Mouse (Mus musculus) C2C12 (cell line): Measurements from ENCODE around the gene Tmem245. TPM values are rescaled to one million over a fixed set of nuclear protein-coding genes. Genes with fewer than 3 reads are reported as not detected.

Source experiments
- H3K27me3 ChIP-seq: one replicate; pipeline ENCODE4 v1.6.1; 2011; ENCODE audit not compliant: control insufficient read depth, insufficient read depth, insufficient read length
- H3K36me3 ChIP-seq: one replicate; pipeline ENCODE4 v1.6.1; 2011; ENCODE audit not compliant: control insufficient read depth, insufficient read depth
- H3K4me3 ChIP-seq: one replicate; pipeline ENCODE4 v1.5.1; 2011; ENCODE audit warnings: mild to moderate bottlenecking, control low read depth; ENCODE audit not compliant: poor library complexity, insufficient read depth, severe bottlenecking
- H3K79me2 ChIP-seq: one replicate; pipeline ENCODE4 v1.6.1; 2011; ENCODE audit not compliant: control insufficient read depth, insufficient read depth
- H3K79me3 ChIP-seq: one replicate; pipeline ENCODE4 v1.6.1; 2011; ENCODE audit warnings: low read depth, control low read depth
- H3ac ChIP-seq: one replicate; pipeline ENCODE3; 2011; ENCODE audit warnings: low read depth; ENCODE audit not compliant: control insufficient read depth, insufficient read length
- CEBPB ChIP-seq: IDR thresholded peaks from one replicate; pipeline ENCODE4 v1.6.1; 2011; ENCODE audit warnings: low read depth, mild to moderate bottlenecking, control low read depth, moderate library complexity
- CTCF ChIP-seq: IDR thresholded peaks from one replicate; pipeline ENCODE4 v1.5.1; 2011; ENCODE audit not compliant: control insufficient read depth, insufficient read depth, insufficient read length
- FOSL1 ChIP-seq: IDR thresholded peaks from one replicate; pipeline ENCODE4 v1.8.0; 2011; ENCODE audit warnings: mild to moderate bottlenecking, low read length; ENCODE audit not compliant: poor library complexity, insufficient read depth, severe bottlenecking
- MAX ChIP-seq: IDR thresholded peaks from one replicate; pipeline ENCODE4 v1.6.1; 2011; ENCODE audit warnings: mild to moderate bottlenecking, control low read depth
- MYOD1 ChIP-seq: IDR thresholded peaks from one replicate; pipeline ENCODE4 v1.6.1; 2011; ENCODE audit warnings: low read depth; ENCODE audit not compliant: control insufficient read depth, insufficient read length
- MYOG ChIP-seq: IDR thresholded peaks from one replicate; pipeline ENCODE4 v1.6.1; 2011; ENCODE audit not compliant: control insufficient read depth, insufficient read length; ENCODE audit errors: extremely low read depth
- USF1 ChIP-seq: IDR thresholded peaks from one replicate; pipeline ENCODE4 v1.6.1; 2011; ENCODE audit warnings: low read depth, mild to moderate bottlenecking, control low read depth, moderate library complexity
- polyA plus RNA-seq: library from polyadenylated mRNA; unstranded; fragments of >200 nt; fragmentation: generic; extraction: Trizol; gene quantifications from one replicate; pipeline ENCODE4 v1.2.1, GENCODE M21; 2012; ENCODE audit warnings: missing spikeins

Tmem245 gene
- polyA plus RNA-seq, 1 experiment: 5.7 TPM

- Histone ChIP-seq H3K79me2 (no peaks in the 10 kb centered on the region), H3K27me3 (no peaks in the 10 kb centered on the region), H3K4me3 (no peak overlapping the region), H3K36me3 (peaks cover 77% of the 10 kb centered on the region), H3ac (no peak overlapping the region), H3K79me3 (no peaks in the 10 kb centered on the region)
- no peak for TF ChIP-seq FOSL1
- TF ChIP-seq MYOD1: no peak
- TF ChIP-seq CEBPB: no peak
- no peak for TF ChIP-seq USF1
- TF ChIP-seq MAX: no peak
- no peak for TF ChIP-seq CTCF
- no peak for TF ChIP-seq MYOG
Measured at GRCm38 (mm10) chr4:56897511-56897910, 49.7 kb downstream of the Tmem245 start.

GRCm38 (mm10) chr4:56894196-56894595, 53.0 kb downstream of the Tmem245 start:
- H3K27me3 ChIP-seq: no peaks in the 10 kb centered on the region
- no peaks in the 10 kb centered on the region for H3K79me3 ChIP-seq
- H3K79me2 ChIP-seq: no peaks in the 10 kb centered on the region
- no peak for TF ChIP-seq MYOD1
- no peak for TF ChIP-seq CEBPB
- TF ChIP-seq FOSL1: no peak
- no peak for TF ChIP-seq CTCF
- no peak for TF ChIP-seq MYOG
- TF ChIP-seq MAX: no peak
- no peak for TF ChIP-seq USF1
- peaks cover 66% of the 10 kb centered on the region for H3K36me3 ChIP-seq
- H3ac ChIP-seq: no peak overlapping the region
- no peak overlapping the region for H3K4me3 ChIP-seq

DNA sequence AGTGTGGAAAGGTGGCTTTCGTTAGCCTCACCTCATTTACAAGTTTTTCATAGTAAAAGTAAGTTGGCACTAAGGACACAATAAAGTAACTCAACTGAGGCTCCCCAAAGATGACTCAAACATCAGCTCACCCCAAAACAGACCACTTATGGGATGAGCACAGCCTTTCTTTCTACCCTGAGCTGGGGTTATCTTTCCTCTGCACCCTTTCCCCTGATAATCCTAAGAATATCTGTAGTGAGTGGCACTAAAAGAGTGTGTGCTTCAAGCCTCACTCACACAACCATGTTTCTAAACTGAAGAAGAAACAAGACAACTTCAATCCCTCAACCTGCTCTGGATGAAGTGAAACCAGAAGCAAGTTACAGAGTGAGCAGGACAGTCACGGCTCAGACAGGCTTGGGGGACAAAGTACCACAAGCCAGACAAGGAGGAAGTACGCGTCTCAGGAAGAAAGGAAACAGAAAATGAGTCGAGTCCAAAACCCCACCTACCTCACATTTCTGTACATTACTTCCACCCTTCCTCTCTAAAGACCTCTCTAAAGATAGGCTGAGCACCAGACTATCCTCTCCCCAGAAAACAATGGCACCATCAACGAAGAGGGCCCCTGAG, 54.6 kb downstream of the Tmem245 start:
- TF ChIP-seq MAX (no peak), MYOG (no peak), FOSL1 (no peak), MYOD1 (no peak), CEBPB (no peak), CTCF (no peak), USF1 (no peak)
- H3K36me3 ChIP-seq: peaks cover 67% of the 10 kb centered on the region
- no peaks in the 10 kb centered on the region for H3K27me3 ChIP-seq
- H3K79me3 ChIP-seq: no peaks in the 10 kb centered on the region
- no peaks in the 10 kb centered on the region for H3K79me2 ChIP-seq
- H3ac ChIP-seq: no peak overlapping the region
- H3K4me3 ChIP-seq: no peak overlapping the region

- Histone ChIP-seq H3K4me3 (no peak overlapping the region), H3K79me2 (no peaks in the 10 kb centered on the region), H3K27me3 (no peaks in the 10 kb centered on the region), H3K79me3 (no peaks in the 10 kb centered on the region), H3ac (no peak overlapping the region), H3K36me3 (peaks cover 73% of the 10 kb centered on the region)
- TF ChIP-seq MAX: no peak
- no peak for TF ChIP-seq CEBPB
- no peak for TF ChIP-seq MYOG
Measured at GRCm38 (mm10) chr4:56888483-56888882, 58.8 kb downstream of the Tmem245 start.

DNA sequence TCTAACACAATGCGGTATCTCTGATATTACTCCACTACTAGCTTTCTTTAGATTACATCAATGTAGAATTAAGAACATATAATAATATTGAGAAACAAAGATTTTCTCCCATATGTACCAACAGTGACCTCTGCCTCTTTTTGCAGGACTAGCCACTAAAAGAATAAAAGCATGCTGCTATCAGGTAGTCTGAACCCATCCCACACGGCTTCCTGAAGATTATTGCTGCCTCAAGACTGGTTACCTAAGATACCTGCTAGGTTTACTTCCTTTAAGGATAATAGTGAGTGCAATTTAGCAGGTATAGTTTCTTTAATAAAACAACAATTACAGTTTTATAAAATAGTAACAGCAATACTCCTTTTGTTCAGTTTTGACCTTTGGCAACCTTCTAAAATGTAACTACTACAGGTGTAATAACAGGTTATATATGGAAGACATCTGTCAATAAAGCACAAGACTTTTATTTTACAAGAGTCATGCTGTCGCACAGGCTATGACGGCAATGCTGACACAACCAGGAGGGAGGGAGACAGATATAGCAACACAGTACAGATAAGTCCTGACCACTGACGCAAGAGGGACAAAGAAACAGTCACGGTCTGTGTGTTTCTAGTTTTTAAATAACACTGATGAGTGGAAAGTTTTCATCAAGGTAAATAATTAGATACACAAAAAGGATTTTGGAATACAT, 60.8 kb downstream of the Tmem245 start:
- no peak overlapping the region for H3ac ChIP-seq
- no peak overlapping the region for H3K4me3 ChIP-seq
- TF ChIP-seq FOSL1 (no peak), MAX (no peak), MYOG (no peak), CTCF (no peak), USF1 (no peak), CEBPB (no peak), MYOD1 (no peak)
- H3K79me2 ChIP-seq: no peaks in the 10 kb centered on the region
- H3K27me3 ChIP-seq: no peaks in the 10 kb centered on the region
- H3K79me3 ChIP-seq: no peaks in the 10 kb centered on the region
- peaks cover 76% of the 10 kb centered on the region for H3K36me3 ChIP-seq
